Mouse (Mus musculus) forebrain, embryonic 16.5 days (tissue): ENCODE measurements at regions not wholly inside any gene's neighbourhood (a gene's known extent, or its start where the extent isn't known, plus 50 kb on each side); places are given as distances from the start of the nearest gene placed in this dataset.
A peak's percentile ranks its signal among the peaks of the same experiment; 100 is the strongest.

Source experiments
- ATAC-seq: fragments of 200-750 bp; cut with Nextera tagmentation; 2 replicates; pipeline ENCODE4 v1.8.0; 2017; ENCODE audit warnings: mild to moderate bottlenecking, moderate library complexity
- H3K27ac ChIP-seq: fragments of 300-500 bp; sonication (generic); 2 replicates; pipeline ENCODE4 v1.5.1; 2014; ENCODE audit warnings: low read length, control low read depth
- H3K27me3 ChIP-seq: fragments of 300-500 bp; sonication (generic); replicated peaks from 2 replicates; pipeline ENCODE4 v1.6.1; 2014; ENCODE audit warnings: low read length; ENCODE audit not compliant: control insufficient read depth, insufficient read depth
- H3K36me3 ChIP-seq: fragments of 300-500 bp; sonication (generic); 2 replicates; pipeline ENCODE4 v1.6.1; 2014; ENCODE audit not compliant: control insufficient read depth, insufficient read depth
- H3K4me1 ChIP-seq: fragments of 300-500 bp; sonication (generic); replicated peaks from 2 replicates; pipeline ENCODE4 v1.6.1; 2014; ENCODE audit warnings: low read length; ENCODE audit not compliant: control insufficient read depth, insufficient read depth
- H3K4me2 ChIP-seq: fragments of 300-500 bp; sonication (generic); 2 replicates; pipeline ENCODE4 v1.6.1; 2014; ENCODE audit warnings: mild to moderate bottlenecking, low read length, control low read depth
- H3K4me3 ChIP-seq: fragments of 300-500 bp; sonication (generic); replicated peaks from 2 replicates; pipeline ENCODE4 v1.5.1; 2014; ENCODE audit warnings: mild to moderate bottlenecking, low read length, control low read depth
- H3K9ac ChIP-seq: fragments of 300-500 bp; sonication (generic); replicated peaks from 2 replicates; pipeline ENCODE4 v1.6.1; 2014; ENCODE audit warnings: low read depth, low read length, control low read depth
- H3K9me3 ChIP-seq: fragments of 300-500 bp; sonication (generic); 2 replicates; pipeline ENCODE4 v1.6.1; 2016; ENCODE audit warnings: low read length; ENCODE audit not compliant: control insufficient read depth
- WGBS: fragments of 180-500 bp; shearing (Covaris S2); extraction: QIAGEN DNeasy Blood & Tissue Kit; methylation state at CpG from one replicate; pipeline ENCODE4 v1.1.7; 2014; 5-methylcytosine and 5-hydroxymethylcytosine counted together

- Histone ChIP-seq H3K9me3 (no peaks in the 10 kb centered on the region), H3K27ac (no peak overlapping the region), H3K27me3 (no peaks in the 10 kb centered on the region), H3K4me2 (no peak overlapping the region), H3K9ac (no peak overlapping the region), H3K36me3 (no peaks in the 10 kb centered on the region), H3K4me1 (no peaks in the 10 kb centered on the region), H3K4me3 (no peak overlapping the region)
- no peak for ATAC-seq
Observed at GRCm38 (mm10) chr10:102943156-102943555, 86.9 kb downstream of the Alx1 start.

- Histone ChIP-seq H3K9me3 (no peaks in the 10 kb centered on the region), H3K4me2 (no peak overlapping the region)
- ATAC-seq: no peak
Observed at GRCm38 (mm10) chr10:102940823-102941519, 89.0 kb downstream of the Alx1 start.

GRCm38 (mm10) chr10:102931445-102931844 is 98.6 kb downstream of the Alx1 start:
- no peak overlapping the region for H3K27ac ChIP-seq
- ATAC-seq: no peak
- WGBS: 79% methylated on average over 3 of the region's 3 CpGs

More at GRCm38 (mm10) chr10:102940823-102941519, 89.0 kb downstream of the Alx1 start:
- Histone ChIP-seq H3K27me3 (no peaks in the 10 kb centered on the region), H3K4me1 (no peaks in the 10 kb centered on the region), H3K36me3 (no peaks in the 10 kb centered on the region), H3K4me3 (no peak overlapping the region), H3K9ac (no peak overlapping the region), H3K27ac (no peak overlapping the region)

GRCm38 (mm10) chr10:102928651-102929050 is 101.4 kb downstream of the Alx1 start:
- Histone ChIP-seq H3K4me3 (no peak overlapping the region), H3K4me2 (no peak overlapping the region), H3K9me3 (no peaks in the 10 kb centered on the region), H3K9ac (no peak overlapping the region), H3K27me3 (no peaks in the 10 kb centered on the region), H3K27ac (no peak overlapping the region), H3K36me3 (no peaks in the 10 kb centered on the region), H3K4me1 (no peaks in the 10 kb centered on the region)
- 87% methylated on average over 1 of the region's 1 CpGs for WGBS
- ATAC-seq: no peak

More at GRCm38 (mm10) chr10:102931445-102931844, 98.6 kb downstream of the Alx1 start:
- H3K36me3 ChIP-seq: no peaks in the 10 kb centered on the region
- no peaks in the 10 kb centered on the region for H3K4me1 ChIP-seq
- H3K4me2 ChIP-seq: no peak overlapping the region
- H3K27me3 ChIP-seq: no peaks in the 10 kb centered on the region
- H3K9ac ChIP-seq: no peak overlapping the region
- no peak overlapping the region for H3K4me3 ChIP-seq
- no peaks in the 10 kb centered on the region for H3K9me3 ChIP-seq

- ATAC-seq: no peak
- 59% methylated on average over 2 of the region's 2 CpGs for WGBS
- Histone ChIP-seq H3K4me3 (no peak overlapping the region), H3K4me1 (peaks cover 5% of the 10 kb centered on the region; the same call in 1 of the 2 replicates), H3K36me3 (no peaks in the 10 kb centered on the region), H3K27ac (no peak overlapping the region), H3K4me2 (no peak overlapping the region), H3K9me3 (no peaks in the 10 kb centered on the region), H3K27me3 (no peaks in the 10 kb centered on the region), H3K9ac (no peak overlapping the region)
Observed at GRCm38 (mm10) chr10:102897368-102897767, 132.6 kb downstream of the Alx1 start.

- Histone ChIP-seq H3K4me2 (no peak overlapping the region), H3K4me3 (no peak overlapping the region), H3K4me1 (peaks cover 5% of the 10 kb centered on the region; the same call in 1 of the 2 replicates), H3K9ac (no peak overlapping the region), H3K9me3 (no peaks in the 10 kb centered on the region), H3K27ac (no peak overlapping the region), H3K27me3 (no peaks in the 10 kb centered on the region), H3K36me3 (no peaks in the 10 kb centered on the region)
- 2% methylated on average over 1 of the region's 1 CpGs for WGBS
- ATAC-seq: peak; percentile 86
Observed at GRCm38 (mm10) chr10:102895952-102896351, 134.1 kb downstream of the Alx1 start.

GRCm38 (mm10) chr10:102892373-102892772 is 137.6 kb downstream of the Alx1 start:
- Histone ChIP-seq H3K4me2 (no peak overlapping the region), H3K9me3 (no peaks in the 10 kb centered on the region), H3K36me3 (no peaks in the 10 kb centered on the region), H3K4me1 (peaks cover 5% of the 10 kb centered on the region; the same call in 1 of the 2 replicates), H3K27ac (no peak overlapping the region), H3K4me3 (no peak overlapping the region), H3K27me3 (no peaks in the 10 kb centered on the region), H3K9ac (no peak overlapping the region)
- 66% methylated on average over 3 of the region's 3 CpGs for WGBS
- ATAC-seq: peak; percentile 74

- Histone ChIP-seq H3K27ac (no peak overlapping the region), H3K9ac (no peak overlapping the region), H3K36me3 (no peaks in the 10 kb centered on the region), H3K9me3 (no peaks in the 10 kb centered on the region), H3K27me3 (no peaks in the 10 kb centered on the region), H3K4me2 (no peak overlapping the region), H3K4me1 (no peaks in the 10 kb centered on the region), H3K4me3 (no peak overlapping the region)
- WGBS: 67% methylated on average over 3 of the region's 3 CpGs
- no peak; the same call in 1 of the 2 replicates for ATAC-seq
Observed at GRCm38 (mm10) chr10:102889709-102890108, 140.3 kb downstream of the Alx1 start.

GRCm38 (mm10) chr10:102881824-102882438 is 148.1 kb downstream of the Alx1 start:
- H3K36me3 ChIP-seq: no peaks in the 10 kb centered on the region

More at GRCm38 (mm10) chr10:102881824-102882438, 148.1 kb downstream of the Alx1 start:
- no peak overlapping the region for H3K4me3 ChIP-seq
- no peak for ATAC-seq
- H3K4me1 ChIP-seq: no peaks in the 10 kb centered on the region
- no peak overlapping the region for H3K4me2 ChIP-seq
- no peak overlapping the region for H3K27ac ChIP-seq
- no peak overlapping the region for H3K9ac ChIP-seq
- WGBS: 57% methylated on average over 6 of the region's 6 CpGs
- no peaks in the 10 kb centered on the region for H3K27me3 ChIP-seq
- H3K9me3 ChIP-seq: no peaks in the 10 kb centered on the region
